Mouse (Mus musculus) adrenal gland, postnatal 36 days (tissue): Measurements from ENCODE around the gene Rel. TPM values are rescaled to one million over a fixed set of nuclear protein-coding genes. Genes with fewer than 3 reads are reported as not detected.

Experiments used
- total RNA-seq, 2 experiments: library from RNA; stranded (reverse); gene quantifications; 2 replicates each; pipeline ENCODE4 v1.2.3; 2021

Rel gene
- total RNA-seq, 2 experiments from 2014 or later: 8.5 to 8.8 TPM

Other genes with a start within 250 kb of the Rel start
- not detected for gene 1700093K21Rik, start 249.8 kb downstream of the Rel start, total RNA-seq
- 10 to 100 TPM; 13.3 to 13.4 TPM for gene 0610010F05Rik, start 137.3 kb downstream of the Rel start, total RNA-seq
- gene Pus10, start 105.3 kb downstream of the Rel start, total RNA-seq: 10 to 100 TPM; 13.9 to 16.4 TPM
- 10 to 100 TPM; 59.7 to 76.6 TPM for gene Pex13, start 105.0 kb downstream of the Rel start, total RNA-seq
- gene Papolg, start 124.3 kb upstream of the Rel start, total RNA-seq: 10 to 100 TPM; 10.8 to 12.9 TPM